Mouse (Mus musculus): ENCODE measurements at regions not wholly inside any gene's neighbourhood (a gene's known extent, or its start where the extent isn't known, plus 50 kb on each side); places are given as distances from the start of the nearest gene placed in this dataset.
A peak's percentile ranks its signal among the peaks of the same experiment; 100 is the strongest.

- DNase-seq (ENCODE audit: low spot score) = no peak
These were observed 317.2 kb downstream of the Klf6 start for GRCm38 (mm10) chr13:6178362-6179070.

GRCm38 (mm10) chr13:6189133-6189532 is 327.9 kb downstream of the Klf6 start:
- no peak for DNase-seq (ENCODE audit: low spot score)

GRCm38 (mm10) chr13:6189566-6189965 is 328.3 kb downstream of the Klf6 start:
- peak; percentile 36 for DNase-seq (ENCODE audit: low spot score)

- DNase-seq (ENCODE audit: low spot score) = no peak
These were observed 330.1 kb downstream of the Klf6 start for GRCm38 (mm10) chr13:6191186-6191914.

- peak; percentile 10 for DNase-seq (ENCODE audit: low spot score)
These were observed 330.6 kb downstream of the Klf6 start for GRCm38 (mm10) chr13:6191915-6192295.

GRCm38 (mm10) chr13:6196690-6197089 is 335.4 kb downstream of the Klf6 start:
- no peak for DNase-seq (ENCODE audit: low spot score)

- DNase-seq (ENCODE audit: low spot score) = no peak
These were observed 337.8 kb downstream of the Klf6 start for GRCm38 (mm10) chr13:6199107-6199506.

- no peak for DNase-seq (ENCODE audit: low spot score)
These were observed 340.2 kb downstream of the Klf6 start for GRCm38 (mm10) chr13:6201516-6201915.

GRCm38 (mm10) chr13:6204801-6205200 is 343.1 kb upstream of the Pitrm1 start:
- DNase-seq (ENCODE audit: low spot score) = no peak

GRCm38 (mm10) chr13:6212550-6212949 is 335.4 kb upstream of the Pitrm1 start:
- DNase-seq (ENCODE audit: low spot score) = no peak

- no peak for DNase-seq (ENCODE audit: low spot score)
These were observed 333.8 kb upstream of the Pitrm1 start for GRCm38 (mm10) chr13:6214189-6214588.

- DNase-seq (ENCODE audit: low spot score) = no peak
These were observed 321.8 kb upstream of the Pitrm1 start for GRCm38 (mm10) chr13:6226087-6226643.

- no peak for DNase-seq (ENCODE audit: low spot score)
These were observed 319.7 kb upstream of the Pitrm1 start for GRCm38 (mm10) chr13:6228278-6228677.

- no peak for DNase-seq (ENCODE audit: low spot score)
These were observed 312.6 kb upstream of the Pitrm1 start for GRCm38 (mm10) chr13:6235394-6235793.

GRCm38 (mm10) chr13:6236503-6236902 is 311.4 kb upstream of the Pitrm1 start:
- no peak for DNase-seq (ENCODE audit: low spot score)

- DNase-seq (ENCODE audit: low spot score) = no peak
These were observed 310.7 kb upstream of the Pitrm1 start for GRCm38 (mm10) chr13:6237201-6237600.

- no peak for DNase-seq (ENCODE audit: low spot score)
These were observed 307.1 kb upstream of the Pitrm1 start for GRCm38 (mm10) chr13:6240855-6241254.

GRCm38 (mm10) chr13:6241472-6242123 is 306.4 kb upstream of the Pitrm1 start:
- no peak for DNase-seq (ENCODE audit: low spot score)

GRCm38 (mm10) chr13:6250106-6250505 is 297.8 kb upstream of the Pitrm1 start:
- no peak for DNase-seq (ENCODE audit: low spot score)

GRCm38 (mm10) chr13:6251025-6251862 is 296.7 kb upstream of the Pitrm1 start:
- peak; percentile 10 for DNase-seq (ENCODE audit: low spot score)

GRCm38 (mm10) chr13:6252100-6252499 is 295.8 kb upstream of the Pitrm1 start:
- DNase-seq (ENCODE audit: low spot score) = no peak

- no peak for DNase-seq (ENCODE audit: low spot score)
These were observed 292.6 kb upstream of the Pitrm1 start for GRCm38 (mm10) chr13:6255303-6255702.
